Mouse (Mus musculus) embryonic facial prominence, embryonic 14.5 days (tissue): ENCODE results near the gene Gpr152. TPM values are rescaled to one million over a fixed set of nuclear protein-coding genes. Genes with fewer than 3 reads are reported as not detected.
A peak's percentile ranks its signal among the peaks of the same experiment; 100 is the strongest.
"Not testable (repeated sequence)": the region's sequence is repeated elsewhere in the genome, so short reads cannot be mapped to it uniquely, and the experiment has no call there.

ENCODE experiments used
- ATAC-seq: fragments of 200-750 bp; cut with Nextera tagmentation; 2 replicates; pipeline ENCODE4 v1.8.0; 2017; ENCODE audit warnings: low read depth, moderate number of reproducible peaks, moderate TSS enrichment
- DNase-seq: peaks from one replicate; pipeline ENCODE4 v3.0.0-alpha.2; 2015; ENCODE audit warnings: low spot score
- H3K27ac ChIP-seq: fragments of 300-500 bp; sonication (generic); replicated peaks from 2 replicates; pipeline ENCODE4 v1.5.1; 2014; ENCODE audit warnings: low read depth, mild to moderate bottlenecking, low read length, moderate library complexity
- H3K27me3 ChIP-seq: fragments of 300-500 bp; sonication (generic); replicated peaks from 2 replicates; pipeline ENCODE4 v1.6.1; 2014; ENCODE audit warnings: low read length; ENCODE audit not compliant: control insufficient read depth, insufficient read depth
- H3K36me3 ChIP-seq: fragments of 300-500 bp; sonication (generic); 2 replicates; pipeline ENCODE4 v1.6.1; 2014; ENCODE audit warnings: low read length, mixed read lengths; ENCODE audit not compliant: control insufficient read depth, insufficient read depth
- H3K4me1 ChIP-seq: fragments of 300-500 bp; sonication (generic); 2 replicates; pipeline ENCODE4 v1.6.1; 2014; ENCODE audit warnings: antibody characterized with exemption, low read length; ENCODE audit not compliant: control insufficient read depth, insufficient read depth
- H3K4me2 ChIP-seq: fragments of 300-500 bp; sonication (generic); 2 replicates; pipeline ENCODE4 v1.6.1; 2014; ENCODE audit warnings: low read depth, mild to moderate bottlenecking, low read length, moderate library complexity, mixed read lengths
- H3K4me3 ChIP-seq: fragments of 300-500 bp; sonication (generic); 2 replicates; pipeline ENCODE4 v1.5.1; 2014; ENCODE audit warnings: low read depth, mild to moderate bottlenecking, low read length
- H3K9ac ChIP-seq: fragments of 300-500 bp; sonication (generic); 2 replicates; pipeline ENCODE4 v1.6.1; 2014; ENCODE audit warnings: low read depth, mild to moderate bottlenecking, low read length, moderate library complexity, mixed read lengths
- H3K9me3 ChIP-seq: fragments of 300-500 bp; sonication (generic); 2 replicates; pipeline ENCODE4 v1.6.1; 2016; ENCODE audit warnings: low read length; ENCODE audit not compliant: control insufficient read depth
- WGBS: fragments of 180-500 bp; shearing (Covaris S2); extraction: QIAGEN DNeasy Blood & Tissue Kit; methylation state at CpG from one replicate; pipeline ENCODE4 v1.1.7; 2014; 5-methylcytosine and 5-hydroxymethylcytosine counted together
- polyA plus RNA-seq: library from polyadenylated mRNA; unstranded; fragments of >200 nt; fragmentation: Nextera tagmentation; extraction: Ambion mirVana; gene quantifications from 2 replicates; pipeline ENCODE4 v1.2.1, GENCODE M21; 2014

Gene Gpr152
- polyA plus RNA-seq, 1 experiment from 2014 or later: 0.08 TPM

DNA sequence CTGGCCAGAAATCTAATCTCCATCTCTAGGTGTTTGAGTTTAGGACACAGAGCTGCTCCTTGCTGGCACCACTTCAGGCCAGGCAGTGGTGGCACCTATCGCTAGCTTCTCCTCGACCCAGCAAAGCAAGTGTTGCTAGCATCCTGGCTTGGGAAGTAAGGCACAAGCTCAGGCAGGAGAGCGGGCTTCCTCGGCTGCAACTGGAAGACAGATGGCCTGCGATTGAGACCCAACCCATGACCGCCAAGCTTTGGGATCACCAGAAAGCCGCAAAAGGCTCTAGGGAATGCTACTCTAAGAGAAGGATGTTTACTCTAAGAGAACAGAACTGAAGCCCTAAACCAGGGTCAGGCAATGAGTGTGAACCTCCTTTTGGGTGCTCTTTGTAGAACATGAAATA, 10.1 kb upstream of the Gpr152 start:
- 0 out of 2 replicates have a peak, but pooled peaks cover 6% of the 10 kb centered on the region for H3K4me1 ChIP-seq
- no peak overlapping the region for H3K4me2 ChIP-seq
- H3K4me3 ChIP-seq: no peak overlapping the region
- ATAC-seq: no peak
- DNase-seq: no peak
- no peak overlapping the region for H3K27ac ChIP-seq
- H3K27me3 ChIP-seq: no peaks in the 10 kb centered on the region
- WGBS: 93% methylated on average over 7 of the region's 7 CpGs
- H3K9me3 ChIP-seq: no peaks in the 10 kb centered on the region
- H3K9ac ChIP-seq: no peak overlapping the region
- H3K36me3 ChIP-seq: peaks cover 45% of the 10 kb centered on the region

DNA sequence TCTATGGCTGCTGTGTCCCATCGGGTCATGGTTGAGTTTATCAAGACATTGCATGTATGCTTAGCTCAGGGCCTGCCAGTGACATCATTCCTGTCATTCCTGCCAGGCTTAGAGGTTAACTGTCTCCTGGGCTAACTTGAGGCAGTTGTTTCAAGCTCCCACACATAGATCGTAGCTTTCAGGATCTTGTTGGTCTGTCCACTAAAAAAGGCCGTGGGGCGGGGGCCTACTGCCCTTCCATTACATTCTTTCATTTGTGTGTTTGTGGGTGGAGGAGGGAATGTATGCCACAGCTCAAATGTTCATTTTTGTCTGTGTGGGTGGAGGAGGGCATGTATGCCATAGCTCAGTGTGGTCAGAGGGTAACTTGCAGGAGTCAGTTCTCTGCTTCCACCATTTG, 9.5 kb upstream of the Gpr152 start:
- Histone ChIP-seq H3K9me3 (no peaks in the 10 kb centered on the region), H3K36me3 (peaks cover 45% of the 10 kb centered on the region), H3K27ac (no peak overlapping the region), H3K27me3 (no peaks in the 10 kb centered on the region), H3K4me2 (no peak overlapping the region), H3K4me1 (0 out of 2 replicates have a peak, but pooled peaks cover 6% of the 10 kb centered on the region), H3K9ac (no peak overlapping the region), H3K4me3 (no peak overlapping the region)
- no peak for DNase-seq
- ATAC-seq: no peak
- 92% methylated on average over 4 of the region's 4 CpGs for WGBS

DNA sequence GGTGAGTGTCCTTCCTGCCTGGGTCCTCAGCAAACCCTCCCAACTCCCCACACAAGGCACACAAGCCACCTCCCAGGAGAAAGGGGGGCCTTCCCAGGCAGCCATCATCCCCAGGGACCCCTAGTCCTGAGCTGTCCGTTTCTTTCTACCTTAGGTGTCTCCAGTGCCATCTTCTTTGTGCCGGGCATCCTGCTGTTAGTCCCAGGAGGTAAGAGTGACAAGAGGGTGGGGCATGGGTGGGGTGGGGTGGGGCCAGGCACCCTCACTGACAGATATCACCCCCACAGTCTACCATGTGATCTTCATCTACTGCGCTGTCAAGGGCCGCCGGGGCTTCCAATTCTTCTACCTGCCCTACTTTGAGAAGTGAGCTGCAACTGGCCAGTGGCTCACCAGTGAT, 8.5 kb upstream of the Gpr152 start:
- Histone ChIP-seq H3K4me2 (no peak overlapping the region), H3K27me3 (no peaks in the 10 kb centered on the region), H3K36me3 (peaks cover 45% of the 10 kb centered on the region), H3K9ac (no peak overlapping the region), H3K27ac (no peak overlapping the region), H3K4me1 (0 out of 2 replicates have a peak, but pooled peaks cover 6% of the 10 kb centered on the region), H3K9me3 (no peaks in the 10 kb centered on the region), H3K4me3 (no peak overlapping the region)
- DNase-seq: no peak
- ATAC-seq: no peak
- WGBS: 84% methylated on average over 5 of the region's 5 CpGs

DNA sequence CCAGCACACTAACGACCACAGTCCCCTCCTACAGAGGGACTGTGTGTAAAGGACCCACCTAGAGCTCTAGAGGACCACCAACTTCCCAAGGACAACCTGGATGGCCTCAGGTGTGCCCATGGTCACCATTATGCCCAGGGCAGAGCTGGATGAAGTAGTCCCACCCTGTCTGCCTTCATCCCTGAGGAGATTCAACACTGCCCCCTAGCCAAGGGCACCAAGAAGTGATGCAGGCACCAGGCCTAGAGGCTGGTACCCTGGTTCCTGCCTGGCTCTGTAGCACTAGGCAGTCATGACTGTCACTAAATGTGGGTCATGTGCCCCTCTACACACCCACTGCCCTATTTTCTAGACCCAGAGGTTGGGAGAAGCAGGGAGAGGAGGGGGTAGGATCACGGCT, 7.8 kb upstream of the Gpr152 start:
- Histone ChIP-seq H3K27ac (no peak overlapping the region), H3K9me3 (no peaks in the 10 kb centered on the region), H3K9ac (no peak overlapping the region), H3K27me3 (no peaks in the 10 kb centered on the region), H3K4me1 (0 out of 2 replicates have a peak, but pooled peaks cover 3% of the 10 kb centered on the region), H3K4me2 (no peak overlapping the region), H3K36me3 (peaks cover 45% of the 10 kb centered on the region), H3K4me3 (no peak overlapping the region)
- 87% methylated on average over 2 of the region's 2 CpGs for WGBS
- DNase-seq (no peak), ATAC-seq (no peak)

DNA sequence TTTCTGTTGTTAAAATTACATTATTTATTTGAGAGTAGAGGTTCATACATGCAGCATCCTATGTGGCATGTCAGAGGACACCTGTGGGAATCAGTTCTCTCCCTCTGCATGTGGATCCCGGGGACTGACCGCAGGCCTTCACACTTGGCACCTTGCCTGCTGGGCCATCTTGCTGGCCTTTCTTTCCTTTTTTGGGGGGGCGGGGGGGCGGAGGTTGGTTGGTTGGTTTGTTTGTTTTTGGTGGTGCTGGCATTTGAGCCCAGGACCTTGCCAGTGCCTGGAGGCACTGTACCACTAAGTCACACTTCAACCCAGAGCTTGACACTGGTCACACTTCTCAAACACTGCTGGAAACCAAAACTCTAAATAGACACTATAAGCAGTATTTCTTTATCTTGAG, 5.2 kb upstream of the Gpr152 start:
- no peaks in the 10 kb centered on the region for H3K27me3 ChIP-seq
- peaks cover 25% of the 10 kb centered on the region for H3K36me3 ChIP-seq
- DNase-seq: no peak
- no peaks in the 10 kb centered on the region for H3K4me1 ChIP-seq
- WGBS: 83% methylated on average over 4 of the region's 4 CpGs
- H3K9ac ChIP-seq: no peak overlapping the region
- no peak for ATAC-seq
- no peak overlapping the region for H3K4me3 ChIP-seq
- no peak overlapping the region for H3K27ac ChIP-seq
- no peak overlapping the region for H3K4me2 ChIP-seq
- H3K9me3 ChIP-seq: no peaks in the 10 kb centered on the region

DNA sequence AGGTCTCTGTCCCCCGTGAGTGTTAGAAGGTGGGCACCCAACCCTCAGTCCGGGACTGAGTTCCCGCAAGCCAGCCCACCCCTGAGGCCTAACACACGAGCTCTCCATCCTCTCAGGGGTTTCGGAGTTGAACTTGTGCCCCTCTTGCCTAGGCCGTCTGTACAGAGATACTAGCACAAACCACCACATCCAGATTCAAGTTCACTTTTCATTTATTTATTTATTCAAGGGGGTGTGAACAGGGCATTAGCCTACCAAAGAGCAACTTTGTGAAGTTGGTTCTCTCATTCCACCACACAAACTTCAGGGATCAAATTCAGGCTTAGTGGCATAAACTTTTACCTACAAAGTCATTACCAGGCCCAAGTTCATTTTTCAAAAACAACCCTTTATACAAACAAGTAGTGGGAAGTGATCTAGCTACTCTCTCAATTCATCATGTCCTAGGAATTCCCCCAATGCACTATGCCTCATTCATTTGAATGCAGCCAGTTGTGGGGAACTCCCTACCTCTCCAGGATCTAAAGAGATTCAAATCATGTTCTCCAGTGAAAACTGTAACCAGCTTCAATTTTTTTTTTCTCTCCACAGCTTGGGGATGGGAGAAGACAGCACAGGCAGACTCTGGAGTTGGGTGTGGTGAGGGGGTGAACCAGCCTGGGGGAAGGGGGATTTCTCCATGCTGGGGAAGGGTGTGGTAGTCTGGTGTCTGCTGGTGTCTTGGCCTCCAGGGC, 4.2 kb upstream of the Gpr152 start:
- not testable (repeated sequence) for DNase-seq, H3K4me2 ChIP-seq, ATAC-seq, H3K9me3 ChIP-seq, H3K9ac ChIP-seq, H3K4me1 ChIP-seq, H3K4me3 ChIP-seq, H3K27me3 ChIP-seq, H3K27ac ChIP-seq
- peaks cover 18% of the 10 kb centered on the region for H3K36me3 ChIP-seq
- WGBS: 76% methylated on average over 6 of the region's 6 CpGs

DNA sequence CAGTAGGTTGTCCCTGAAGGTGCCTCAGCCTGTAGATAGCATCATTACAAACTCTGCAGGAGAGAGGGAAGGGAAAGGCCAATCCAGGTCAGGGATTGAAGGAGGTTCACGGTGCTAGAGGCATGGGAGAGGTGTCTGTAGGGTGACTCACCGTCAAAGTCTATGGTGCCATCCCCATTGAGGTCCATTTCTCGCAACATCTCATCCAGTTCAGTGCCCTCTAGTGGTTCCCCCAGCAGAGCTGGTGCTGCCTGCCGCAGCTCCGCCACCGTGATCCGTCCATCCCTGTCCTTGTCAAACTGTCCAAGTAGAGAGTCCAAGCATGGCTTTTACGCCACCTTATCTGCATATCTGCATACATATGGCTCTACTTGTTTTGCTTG, 3.6 kb upstream of the Gpr152 start:
- H3K27me3 ChIP-seq, H3K4me3 ChIP-seq, DNase-seq, H3K4me2 ChIP-seq, H3K27ac ChIP-seq, H3K4me1 ChIP-seq, H3K9ac ChIP-seq, H3K9me3 ChIP-seq: not testable (repeated sequence)
- peak; percentile 31; the same call in 1 of the 2 replicates for ATAC-seq
- H3K36me3 ChIP-seq: peaks cover 14% of the 10 kb centered on the region
- whole genome bisulfite sequencing: 29% methylated on average over 5 of the region's 8 CpGs

DNA sequence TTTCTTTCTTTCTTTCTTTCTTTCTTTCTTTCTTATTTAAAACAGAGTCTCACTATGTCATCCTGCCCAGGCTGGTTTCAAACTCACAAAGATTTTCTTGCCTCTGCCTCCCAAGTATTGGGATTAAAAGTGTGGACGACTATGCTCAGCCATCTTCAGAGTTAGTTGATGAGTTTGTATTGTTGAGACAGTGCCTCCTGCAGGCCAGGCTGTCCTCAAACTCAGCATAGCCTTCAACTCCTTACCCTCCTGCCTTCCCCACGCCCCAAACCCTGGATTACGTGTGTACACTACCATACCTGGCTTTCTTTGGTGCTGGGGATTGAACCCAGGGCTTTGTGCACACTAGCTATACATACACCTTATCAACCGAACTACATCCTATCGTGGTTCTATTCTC, 3.1 kb upstream of the Gpr152 start:
- Histone ChIP-seq H3K4me2 (no peak overlapping the region), H3K27ac (no peak overlapping the region), H3K4me3 (no peak overlapping the region), H3K4me1 (no peaks in the 10 kb centered on the region), H3K27me3 (no peaks in the 10 kb centered on the region), H3K36me3 (peaks cover 9% of the 10 kb centered on the region), H3K9ac (no peak overlapping the region), H3K9me3 (no peaks in the 10 kb centered on the region)
- WGBS: 75% methylated on average over 5 of the region's 5 CpGs
- ATAC-seq (no peak), DNase-seq (no peak)

DNA sequence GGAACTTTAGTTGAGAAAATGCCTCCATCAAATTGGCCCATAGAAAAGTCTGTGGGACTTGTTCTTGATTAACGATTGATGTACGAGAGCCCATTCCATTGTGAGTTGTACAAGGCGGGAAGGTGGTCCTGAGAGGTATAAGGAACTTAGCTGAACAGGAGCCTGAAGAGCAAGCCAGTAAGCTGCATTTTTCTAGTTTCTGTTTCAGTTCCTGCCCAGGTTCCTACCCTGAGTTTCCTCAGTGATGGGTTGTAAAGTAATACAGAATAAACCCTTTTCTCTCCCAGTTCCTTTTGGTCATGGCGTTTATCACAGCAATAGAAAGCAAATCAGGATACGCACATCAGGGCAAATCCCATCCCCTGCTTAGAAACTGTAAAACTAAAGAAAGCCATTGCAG, 1.7 kb upstream of the Gpr152 start:
- no peaks in the 10 kb centered on the region for H3K36me3 ChIP-seq
- H3K4me3 ChIP-seq: no peak overlapping the region
- no peak overlapping the region for H3K27ac ChIP-seq
- no peak overlapping the region for H3K9ac ChIP-seq
- no peaks in the 10 kb centered on the region for H3K27me3 ChIP-seq
- no peak for DNase-seq
- no peak for ATAC-seq
- 86% methylated on average over 5 of the region's 5 CpGs for whole genome bisulfite sequencing
- H3K9me3 ChIP-seq: no peaks in the 10 kb centered on the region
- no peaks in the 10 kb centered on the region for H3K4me1 ChIP-seq
- H3K4me2 ChIP-seq: no peak overlapping the region
